Mouse (Mus musculus): ENCODE data around the gene Pam16. TPM values are rescaled to one million over a fixed set of nuclear protein-coding genes. Genes with fewer than 3 reads are reported as not detected.

The Pam16 gene
- polyA plus RNA-seq, 1 experiment = 34.8 TPM

DNA sequence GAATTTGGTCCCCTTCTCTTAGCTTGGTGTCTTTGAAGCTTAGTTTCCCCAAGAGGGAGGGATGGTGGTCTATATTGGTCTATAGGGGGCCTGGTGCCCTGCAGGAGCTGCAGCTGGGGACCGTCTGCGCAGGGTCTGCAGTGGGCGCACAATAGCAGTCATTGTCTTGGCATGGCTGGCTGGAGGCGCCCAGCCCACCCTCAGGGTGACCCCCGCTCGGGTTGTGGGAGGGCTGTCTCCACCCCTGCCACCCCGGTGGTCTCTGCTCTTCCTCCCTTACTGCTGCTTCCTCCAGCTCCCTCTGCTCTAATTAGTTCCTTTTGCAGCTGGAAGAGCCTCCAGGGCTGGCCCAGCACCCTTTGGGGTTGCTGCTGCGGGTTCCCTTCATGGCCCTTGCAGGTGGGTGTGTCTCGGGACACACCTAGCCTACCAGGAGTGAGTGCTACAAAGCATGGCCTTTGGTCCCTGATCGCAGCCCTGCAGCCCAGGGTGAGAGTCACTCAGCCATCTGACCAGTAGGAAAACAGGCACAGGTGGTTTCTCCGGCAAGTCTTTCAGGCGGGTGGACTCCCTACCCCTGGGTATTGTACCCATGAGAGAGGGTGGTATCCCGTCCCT is 19.2 kb downstream of the Pam16 start:
- Histone ChIP-seq H3K9me3 (replicated peaks; ENCODE audit: control insufficient read depth, insufficient read depth, low read length, poor library complexity, severe bottlenecking) (no peaks in the 10 kb centered on the region), H3K4me3 (ENCODE audit: low read depth, low read length) (no peak overlapping the region), H3K27ac (ENCODE audit: insufficient read depth, low read length) (peak overlapping the region; percentile 21), H3K4me1 (ENCODE audit: control insufficient read depth, insufficient read depth, low read length) (peaks cover 36% of the 10 kb centered on the region), H3K36me3 (ENCODE audit: control insufficient read depth, insufficient read depth, low read length, poor library complexity, severe bottlenecking) (no peaks in the 10 kb centered on the region), H3K9ac (ENCODE audit: low read depth, poor library complexity, severe bottlenecking) (no peak overlapping the region), H3K27me3 (ENCODE audit: control insufficient read depth, insufficient read depth, low read length, poor library complexity, severe bottlenecking) (no peaks in the 10 kb centered on the region)
- TF ChIP-seq CTCF (IDR thresholded peaks at IDR 0.05; ENCODE audit: low read depth, low read length) = no peak
- TF ChIP-seq POLR2A (IDR thresholded peaks at IDR 0.05; ENCODE audit: insufficient read depth, low read length) = no peak
- no peak for TF ChIP-seq EP300 (IDR thresholded peaks at IDR 0.05; ENCODE audit: insufficient read depth, low read depth, low read length)

DNA sequence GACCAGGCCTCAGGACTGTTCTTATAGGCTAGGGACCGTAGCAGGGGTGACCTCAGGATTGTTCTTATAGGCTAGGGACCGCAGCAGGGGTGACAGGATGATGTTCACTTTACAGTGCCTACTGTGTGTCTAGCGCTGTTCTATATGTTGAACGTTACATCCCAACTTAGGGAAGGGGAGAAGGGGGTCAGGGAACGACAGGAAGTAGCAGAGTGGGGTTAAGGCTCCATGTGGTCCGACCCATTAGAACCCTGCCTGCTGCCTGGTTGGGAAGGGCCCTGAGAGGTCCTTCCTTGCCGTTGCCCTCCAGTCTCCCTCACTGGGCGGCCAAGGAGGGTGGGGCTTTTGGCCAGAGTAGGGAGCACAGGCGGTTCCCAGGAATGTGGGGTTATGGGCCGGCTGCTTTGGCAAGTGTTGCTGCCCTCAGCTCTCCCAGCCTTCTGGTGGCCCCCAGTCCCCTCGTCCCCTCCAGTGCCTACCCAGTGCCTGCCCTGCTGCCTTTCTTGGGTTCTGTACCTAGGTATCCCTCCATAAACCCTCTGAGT is 20.4 kb downstream of the Pam16 start:
- Histone ChIP-seq H3K4me1 (ENCODE audit: control insufficient read depth, insufficient read depth, low read length) (peaks cover 39% of the 10 kb centered on the region), H3K36me3 (ENCODE audit: control insufficient read depth, insufficient read depth, low read length, poor library complexity, severe bottlenecking) (no peaks in the 10 kb centered on the region), H3K27ac (ENCODE audit: insufficient read depth, low read length) (no peak overlapping the region), H3K9me3 (replicated peaks; ENCODE audit: control insufficient read depth, insufficient read depth, low read length, poor library complexity, severe bottlenecking) (no peaks in the 10 kb centered on the region), H3K4me3 (ENCODE audit: low read depth, low read length) (no peak overlapping the region), H3K9ac (ENCODE audit: low read depth, poor library complexity, severe bottlenecking) (no peak overlapping the region), H3K27me3 (ENCODE audit: control insufficient read depth, insufficient read depth, low read length, poor library complexity, severe bottlenecking) (no peaks in the 10 kb centered on the region)
- TF ChIP-seq EP300 (IDR thresholded peaks at IDR 0.05; ENCODE audit: insufficient read depth, low read depth, low read length) (no peak), POLR2A (IDR thresholded peaks at IDR 0.05; ENCODE audit: insufficient read depth, low read length) (no peak), CTCF (IDR thresholded peaks at IDR 0.05; ENCODE audit: low read depth, low read length) (no peak)

DNA sequence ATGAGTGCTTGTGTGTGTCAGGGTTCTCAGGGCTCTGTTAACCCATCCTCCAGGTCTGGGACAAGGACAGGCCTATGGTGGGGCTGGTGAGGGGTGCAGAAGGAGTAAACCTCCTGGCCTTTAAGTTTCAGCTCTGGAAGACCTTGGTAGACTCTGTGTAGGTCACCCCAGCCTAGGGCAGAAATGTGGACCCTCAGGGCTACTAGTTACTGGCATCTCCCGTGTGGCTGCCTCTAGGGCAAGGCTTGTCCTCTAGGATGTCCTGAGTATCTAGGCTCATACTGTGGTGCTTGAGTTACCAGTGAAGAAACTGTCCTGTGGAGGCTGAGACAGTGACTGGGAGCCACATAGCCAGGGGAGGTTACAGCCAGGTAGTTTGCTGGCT is 21.3 kb downstream of the Pam16 start:
- Histone ChIP-seq H3K4me3 (ENCODE audit: low read depth, low read length) (no peak overlapping the region), H3K9ac (ENCODE audit: low read depth, poor library complexity, severe bottlenecking) (no peak overlapping the region)
- TF ChIP-seq CTCF (IDR thresholded peaks at IDR 0.05; ENCODE audit: low read depth, low read length) (no peak), POLR2A (IDR thresholded peaks at IDR 0.05; ENCODE audit: insufficient read depth, low read length) (no peak), EP300 (IDR thresholded peaks at IDR 0.05; ENCODE audit: insufficient read depth, low read depth, low read length) (no peak)

DNA sequence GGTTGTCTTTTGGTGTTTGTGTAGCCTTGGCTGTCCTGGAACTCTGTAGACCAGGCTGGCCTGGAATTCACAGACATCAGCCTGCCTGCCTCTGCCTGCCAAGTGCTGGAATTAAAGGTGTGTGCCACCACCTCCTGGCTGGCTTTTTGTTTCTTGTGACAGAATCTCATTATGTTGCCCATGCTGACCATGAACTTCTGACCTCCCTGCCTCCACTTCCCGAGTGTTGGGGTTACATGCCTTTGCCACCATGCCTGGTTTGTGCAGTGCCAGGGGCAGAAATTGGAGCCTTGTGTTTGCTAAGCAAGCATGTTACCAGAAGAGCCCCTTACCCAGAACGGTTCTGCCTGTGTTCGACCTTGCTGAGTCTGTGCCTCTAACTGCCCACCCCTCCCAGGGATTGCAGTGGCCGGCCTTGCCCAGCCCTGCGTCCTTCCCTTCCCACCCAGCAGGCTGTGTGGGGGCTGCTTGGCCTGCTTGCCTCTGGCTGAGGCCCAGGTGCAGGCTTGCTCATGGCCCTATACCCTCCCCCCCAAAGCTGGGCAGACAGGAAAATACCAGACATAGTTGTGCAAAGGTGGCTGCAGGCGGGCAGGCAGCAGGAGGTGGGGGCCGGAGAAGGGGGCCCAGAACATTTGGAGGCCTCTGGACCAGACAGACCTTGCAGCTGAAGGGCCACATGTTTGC is 21.9 kb downstream of the Pam16 start:
- Histone ChIP-seq H3K4me3 (ENCODE audit: low read depth, low read length) (no peak overlapping the region), H3K36me3 (ENCODE audit: control insufficient read depth, insufficient read depth, low read length, poor library complexity, severe bottlenecking) (no peaks in the 10 kb centered on the region), H3K9ac (ENCODE audit: low read depth, poor library complexity, severe bottlenecking) (no peak overlapping the region), H3K27me3 (ENCODE audit: control insufficient read depth, insufficient read depth, low read length, poor library complexity, severe bottlenecking) (no peaks in the 10 kb centered on the region), H3K27ac (ENCODE audit: insufficient read depth, low read length) (peak overlapping the region; percentile 22), H3K4me1 (ENCODE audit: control insufficient read depth, insufficient read depth, low read length) (peaks cover 40% of the 10 kb centered on the region), H3K9me3 (replicated peaks; ENCODE audit: control insufficient read depth, insufficient read depth, low read length, poor library complexity, severe bottlenecking) (no peaks in the 10 kb centered on the region)
- no peak for TF ChIP-seq CTCF (IDR thresholded peaks at IDR 0.05; ENCODE audit: low read depth, low read length)
- TF ChIP-seq EP300 (IDR thresholded peaks at IDR 0.05; ENCODE audit: insufficient read depth, low read depth, low read length) = 0 out of 2 replicates have a peak, but pooled peaks have one; percentile 58
- no peak for TF ChIP-seq POLR2A (IDR thresholded peaks at IDR 0.05; ENCODE audit: insufficient read depth, low read length)

More for the DNA sequence above, 21.3 kb downstream of the Pam16 start:
- H3K9me3 ChIP-seq (replicated peaks; ENCODE audit: control insufficient read depth, insufficient read depth, low read length, poor library complexity, severe bottlenecking) = no peaks in the 10 kb centered on the region
- no peaks in the 10 kb centered on the region for H3K27me3 ChIP-seq (ENCODE audit: control insufficient read depth, insufficient read depth, low read length, poor library complexity, severe bottlenecking)
- H3K4me1 ChIP-seq (ENCODE audit: control insufficient read depth, insufficient read depth, low read length) = peaks cover 39% of the 10 kb centered on the region
- H3K36me3 ChIP-seq (ENCODE audit: control insufficient read depth, insufficient read depth, low read length, poor library complexity, severe bottlenecking) = no peaks in the 10 kb centered on the region
- peak overlapping the region; percentile 22 for H3K27ac ChIP-seq (ENCODE audit: insufficient read depth, low read length)

DNA sequence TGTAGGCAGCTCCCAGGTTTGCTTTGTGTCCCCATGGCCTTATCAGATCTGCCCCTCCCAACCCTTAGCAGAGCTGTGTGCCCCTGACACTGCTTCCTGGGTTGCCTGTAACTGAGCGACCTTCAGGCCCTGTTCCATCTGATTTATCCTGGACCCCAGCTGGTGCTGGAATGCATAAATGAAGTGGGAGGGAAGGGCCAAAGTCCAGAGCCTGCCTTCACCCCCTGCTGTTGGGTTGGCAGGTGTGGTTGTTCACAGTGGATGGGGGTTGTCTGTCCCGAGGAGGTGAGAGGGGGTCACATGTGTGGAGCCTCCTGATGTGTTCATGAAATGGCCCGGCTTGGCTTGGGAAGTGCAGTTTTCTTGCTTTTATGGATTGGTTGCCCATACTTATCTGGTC is 22.6 kb downstream of the Pam16 start:
- no peak overlapping the region for H3K9ac ChIP-seq (ENCODE audit: low read depth, poor library complexity, severe bottlenecking)
- peak overlapping the region; percentile 68 for H3K27ac ChIP-seq (ENCODE audit: insufficient read depth, low read length)
- no peak overlapping the region for H3K4me3 ChIP-seq (ENCODE audit: low read depth, low read length)
- no peaks in the 10 kb centered on the region for H3K9me3 ChIP-seq (replicated peaks; ENCODE audit: control insufficient read depth, insufficient read depth, low read length, poor library complexity, severe bottlenecking)
- no peaks in the 10 kb centered on the region for H3K27me3 ChIP-seq (ENCODE audit: control insufficient read depth, insufficient read depth, low read length, poor library complexity, severe bottlenecking)
- peak; percentile 72; the same call in 1 of the 2 replicates for TF ChIP-seq EP300 (IDR thresholded peaks at IDR 0.05; ENCODE audit: insufficient read depth, low read depth, low read length)
- TF ChIP-seq CTCF (IDR thresholded peaks at IDR 0.05; ENCODE audit: low read depth, low read length) = no peak
- H3K36me3 ChIP-seq (ENCODE audit: control insufficient read depth, insufficient read depth, low read length, poor library complexity, severe bottlenecking) = no peaks in the 10 kb centered on the region
- H3K4me1 ChIP-seq (ENCODE audit: control insufficient read depth, insufficient read depth, low read length) = peaks cover 44% of the 10 kb centered on the region
